Mouse (Mus musculus) myocyte (in vitro differentiated cells): ENCODE data around the gene Serpini1.
"Not testable (repeated sequence)": the region's sequence is repeated elsewhere in the genome, so short reads cannot be mapped to it uniquely, and the experiment has no call there.

Source experiments
- CEBPB ChIP-seq: IDR thresholded peaks from 2 replicates; pipeline ENCODE4 v1.6.1; 2011; ENCODE audit warnings: mild to moderate bottlenecking, moderate library complexity; ENCODE audit not compliant: poor library complexity, insufficient read depth, severe bottlenecking
- E2F4 ChIP-seq: IDR thresholded peaks from one replicate; pipeline ENCODE4 v1.6.1; 2011; ENCODE audit warnings: mild to moderate bottlenecking, control low read depth, moderate library complexity; ENCODE audit not compliant: insufficient read depth
- MAX ChIP-seq: IDR thresholded peaks from one replicate; pipeline ENCODE4 v1.6.1; 2011; ENCODE audit warnings: low read depth, mild to moderate bottlenecking, control low read depth
- MYOG ChIP-seq, 3 experiments: IDR thresholded peaks; one replicate each; pipeline ENCODE4 v1.6.1; 2011; ENCODE audit warnings: control low read depth in 2 of 3, low read depth in 2 of 3, mild to moderate bottlenecking in 2 of 3; ENCODE audit not compliant: insufficient read length in 2 of 3, control insufficient read depth in 1 of 3, insufficient read depth in 1 of 3
- POLR2A ChIP-seq: IDR thresholded peaks from one replicate; pipeline ENCODE4 v1.6.1; 2011; ENCODE audit warnings: low read depth, mild to moderate bottlenecking, control low read depth, moderate library complexity; ENCODE audit not compliant: insufficient read length
- POLR2AphosphoS2 ChIP-seq: IDR thresholded peaks from one replicate; pipeline ENCODE4 v1.6.1; 2011; ENCODE audit warnings: low read depth, control low read depth; ENCODE audit not compliant: insufficient read length
- TCF12 ChIP-seq: IDR thresholded peaks from one replicate; pipeline ENCODE4 v1.6.1; 2011; ENCODE audit warnings: mild to moderate bottlenecking, control low read depth; ENCODE audit not compliant: poor library complexity, insufficient read depth, severe bottlenecking
- USF1 ChIP-seq: IDR thresholded peaks from one replicate; pipeline ENCODE4 v1.6.1; 2011; ENCODE audit warnings: low read depth, mild to moderate bottlenecking, control low read depth, moderate library complexity

DNA sequence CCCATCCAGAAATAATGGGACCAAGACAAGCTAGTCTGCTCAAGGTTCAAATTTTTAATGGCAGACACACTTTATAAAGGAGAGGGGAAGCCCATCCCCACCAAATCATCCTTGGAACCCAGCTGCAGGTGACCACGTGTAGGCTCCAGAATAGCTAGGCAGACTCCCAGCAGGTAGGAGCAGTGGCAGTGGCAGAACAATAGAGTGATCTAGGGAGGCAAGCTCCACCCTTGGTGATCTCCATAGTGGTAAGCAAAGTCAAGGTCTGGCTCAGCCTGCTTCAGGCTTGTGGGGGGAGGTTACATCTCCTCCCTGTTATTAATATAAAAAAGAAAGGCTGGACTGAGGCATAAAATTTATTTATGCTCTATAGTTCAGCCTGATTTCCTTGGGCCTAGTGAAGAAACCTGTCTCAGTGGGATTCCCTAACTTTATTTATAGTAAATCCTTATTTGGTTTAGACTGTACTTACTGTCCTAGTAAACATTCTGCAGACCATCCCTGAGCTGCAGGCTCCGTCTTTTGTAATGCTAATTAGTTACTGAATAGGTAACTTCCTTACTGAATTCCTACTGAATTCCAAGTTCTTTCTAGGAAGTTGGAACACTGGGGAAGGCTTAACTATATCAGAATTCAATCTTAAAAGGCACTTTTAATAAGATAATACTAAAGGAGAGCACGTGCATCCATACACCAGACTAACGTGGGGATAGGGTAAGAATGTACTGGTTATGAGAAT is 93.2 kb downstream of the Serpini1 start:
- not testable (repeated sequence) for TF ChIP-seq POLR2A; MAX; USF1; POLR2AphosphoS2; MYOG (IDR thresholded peaks at IDR 0.05; ENCODE audit: control insufficient read depth in 1 of 3, insufficient read depth in 1 of 3, insufficient read length in 2 of 3, low read depth in 2 of 3); E2F4; TCF12; CEBPB
